Mouse (Mus musculus): ENCODE measurements at regions not wholly inside any gene's neighbourhood (a gene's known extent, or its start where the extent isn't known, plus 50 kb on each side); places are given as distances from the start of the nearest gene placed in this dataset.

DNA sequence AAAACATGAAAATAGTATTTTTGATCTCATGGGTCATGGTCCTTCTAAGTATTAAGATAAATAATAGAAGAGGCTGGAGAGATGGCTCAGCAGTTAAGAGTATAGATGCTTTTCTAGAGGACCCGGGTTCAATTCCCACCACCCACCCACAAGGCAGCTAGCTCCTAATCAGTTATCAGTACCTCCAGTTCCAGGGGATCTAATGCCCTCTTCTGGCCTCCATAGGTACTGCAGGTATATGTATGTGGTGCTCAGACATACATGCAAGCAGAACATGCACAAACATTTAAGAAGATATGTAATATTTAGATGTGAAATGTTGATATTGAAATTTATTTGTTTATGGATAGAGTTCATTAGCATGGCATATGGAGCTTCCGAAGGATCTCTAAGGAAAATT, 56.8 kb upstream of the Prok2 start:
- no peak for DNase-seq (ENCODE audit: low spot score in 2 of 2)
